Mouse (Mus musculus): ENCODE measurements at regions not wholly inside any gene's neighbourhood (a gene's known extent, or its start where the extent isn't known, plus 50 kb on each side); places are given as distances from the start of the nearest gene placed in this dataset.
A peak's percentile ranks its signal among the peaks of the same experiment; 100 is the strongest.

DNA sequence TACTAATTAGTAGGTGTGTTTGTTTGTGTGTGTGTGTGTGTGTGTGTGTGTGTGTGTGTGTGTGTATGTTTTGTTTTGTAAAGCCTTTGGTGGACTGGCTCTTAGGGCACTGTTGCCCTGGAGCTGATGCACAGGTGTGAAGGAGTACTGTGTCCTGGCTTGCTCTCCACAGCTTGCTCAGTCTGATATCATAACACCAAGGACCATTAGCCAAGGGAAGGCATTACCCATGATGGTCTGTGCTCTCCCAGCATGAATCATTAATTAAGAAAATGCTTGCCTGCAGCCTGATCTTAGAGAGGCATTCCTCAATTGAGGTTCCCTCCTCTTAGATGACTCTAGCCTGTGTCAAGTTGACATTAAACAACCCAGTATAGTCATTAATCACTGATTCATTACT is 54.7 kb downstream of the Spry2 start:
- no peak for DNase-seq (ENCODE audit: low spot score)

GRCm38 (mm10) chr14:105837533-105837932 is 59.1 kb downstream of the Spry2 start:
- DNase-seq (ENCODE audit: low spot score) = no peak

- no peak for DNase-seq (ENCODE audit: low spot score)
Observed at GRCm38 (mm10) chr14:105830701-105831100, 65.9 kb downstream of the Spry2 start.

- DNase-seq (ENCODE audit: low spot score) = no peak
Observed at GRCm38 (mm10) chr14:105830301-105830700, 66.3 kb downstream of the Spry2 start.

DNA sequence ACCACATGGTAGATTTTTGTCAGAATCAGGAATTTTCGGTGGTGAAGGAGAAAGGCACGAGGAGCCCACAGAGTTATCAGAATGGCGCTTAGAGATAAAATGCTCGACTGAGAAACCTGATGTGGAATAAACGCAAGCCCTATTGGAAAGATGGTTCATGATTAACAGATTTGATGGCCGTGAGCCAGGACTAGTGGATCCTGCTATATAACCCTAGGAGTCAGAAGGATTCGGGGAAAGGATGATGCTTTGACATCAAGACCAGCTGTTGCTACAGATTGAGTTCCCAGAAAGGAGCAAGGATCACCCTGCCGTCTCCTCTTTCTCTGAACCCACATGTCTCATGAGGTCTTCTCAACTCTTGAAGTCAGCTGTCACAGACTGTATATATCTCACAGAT is 73.5 kb downstream of the Spry2 start:
- no peak for DNase-seq (ENCODE audit: low spot score)

DNA sequence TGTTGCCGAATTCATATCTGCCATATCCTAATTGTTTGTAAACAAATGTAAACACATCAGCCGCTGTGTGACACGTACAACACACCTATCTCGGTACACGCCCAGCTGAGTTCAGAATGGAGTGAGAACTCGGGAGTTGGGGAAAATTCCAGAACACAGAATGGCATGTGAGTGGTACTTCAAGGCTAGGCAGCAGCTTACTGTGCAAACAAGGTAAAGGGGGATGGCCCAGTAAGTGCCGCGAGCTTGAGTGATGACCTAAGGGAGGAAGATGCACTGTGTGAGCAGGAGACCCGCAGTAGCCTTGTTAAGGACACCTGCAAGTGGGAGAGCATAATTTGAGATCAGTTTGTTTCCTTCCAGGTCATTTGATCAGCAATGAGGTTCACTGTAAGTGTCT is 74.0 kb downstream of the Spry2 start:
- no peak for DNase-seq (ENCODE audit: low spot score)

- DNase-seq (ENCODE audit: low spot score) = no peak
Observed at GRCm38 (mm10) chr14:105819534-105819933, 77.1 kb downstream of the Spry2 start.

DNA sequence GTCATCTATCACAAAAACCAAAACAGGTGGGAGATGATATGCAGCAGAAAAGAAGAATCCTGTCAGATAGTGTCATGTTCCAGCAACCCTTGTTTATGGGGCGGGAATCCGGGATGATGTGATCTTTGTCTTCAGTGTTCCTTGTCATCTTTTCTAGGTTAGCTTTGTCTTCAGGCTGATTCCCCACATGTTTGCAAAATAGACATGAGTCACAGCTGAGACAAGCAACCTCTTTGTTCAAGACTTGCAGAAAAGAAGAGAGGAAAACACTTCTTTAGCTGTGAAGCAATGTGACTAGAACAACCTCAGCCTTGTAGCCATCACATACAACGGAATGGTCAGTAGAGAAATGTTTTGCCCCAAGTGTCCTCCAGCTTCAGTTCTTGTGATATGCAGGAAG is 77.8 kb downstream of the Spry2 start:
- no peak for DNase-seq (ENCODE audit: low spot score)

DNA sequence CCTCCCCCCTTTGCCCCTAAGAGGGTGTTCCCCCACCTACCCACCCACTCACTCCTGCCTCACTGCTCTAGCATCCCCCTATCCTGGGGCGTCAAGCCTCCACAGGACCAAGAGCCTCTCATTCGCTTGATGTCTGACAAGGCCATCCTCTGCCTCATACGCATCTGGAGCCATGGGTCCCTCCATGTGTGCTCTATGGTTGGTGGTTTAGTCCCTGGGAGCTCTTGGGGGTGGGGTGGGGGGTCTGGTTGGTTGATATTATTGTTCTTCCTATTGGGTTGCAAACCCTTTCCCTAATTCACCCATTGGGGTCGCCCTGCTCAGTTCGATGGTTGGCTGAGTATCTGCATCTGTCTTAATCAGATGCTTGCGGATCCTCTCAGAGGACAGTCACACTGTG is 79.1 kb downstream of the Spry2 start:
- DNase-seq (ENCODE audit: low spot score) = no peak

DNA sequence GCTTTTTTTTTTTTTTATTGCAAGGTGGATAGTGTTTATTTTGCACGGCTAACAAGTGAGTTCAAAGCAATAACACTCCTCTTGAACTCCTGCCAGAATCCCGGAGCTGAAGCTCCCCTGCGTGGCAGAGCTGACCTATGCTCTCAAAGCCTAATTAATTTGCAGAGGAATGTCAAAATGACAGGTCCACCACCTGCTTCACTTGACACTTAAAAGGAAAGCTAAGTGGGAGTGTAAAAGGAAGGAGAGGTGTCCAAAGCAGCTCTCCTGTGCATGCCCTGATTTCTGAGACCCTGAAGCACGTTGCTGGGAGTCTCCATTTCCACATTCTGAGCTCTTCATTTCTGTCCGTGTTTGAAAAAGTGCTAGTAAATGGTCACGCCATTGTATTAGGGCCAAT is 80.8 kb downstream of the Spry2 start:
- no peak for DNase-seq (ENCODE audit: low spot score)

DNA sequence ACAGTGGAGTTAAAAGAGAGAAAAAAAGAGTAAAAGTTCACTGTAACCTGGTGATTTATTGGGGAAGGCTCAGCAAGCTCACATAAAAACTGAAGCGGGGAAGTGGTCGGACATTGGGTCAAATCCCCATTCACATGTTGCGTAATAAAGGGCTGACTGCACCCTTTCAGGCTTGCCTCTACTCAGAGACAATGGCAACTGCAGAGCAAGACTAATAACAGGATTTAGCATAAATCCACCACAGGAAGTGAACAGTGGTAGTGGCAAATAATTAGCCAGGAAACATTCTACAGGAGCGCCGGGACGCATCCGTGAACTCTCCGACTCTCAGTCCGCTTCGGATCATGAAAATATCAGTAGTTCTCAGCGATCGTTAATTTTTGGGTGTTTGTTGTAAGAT is 81.3 kb downstream of the Spry2 start:
- DNase-seq (ENCODE audit: low spot score) = no peak

DNA sequence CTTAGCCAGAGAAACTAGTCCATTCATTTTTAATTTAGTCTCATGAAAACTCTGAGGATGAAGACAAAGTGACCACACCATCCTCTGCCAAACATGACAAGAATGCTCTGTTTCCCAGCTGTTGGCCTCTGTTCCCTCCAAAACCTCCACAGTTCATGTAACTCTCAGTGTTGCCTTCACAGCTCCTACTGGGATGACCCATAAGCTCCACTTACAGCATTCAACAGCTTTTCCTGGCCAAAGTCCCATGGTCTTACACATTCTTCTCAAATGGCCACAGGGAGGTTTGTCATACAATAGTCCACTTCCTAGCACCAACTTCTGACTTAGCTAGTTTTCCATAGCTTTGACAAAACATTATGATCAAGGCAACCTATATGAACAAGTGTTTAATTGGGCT is 83.0 kb downstream of the Spry2 start:
- no peak for DNase-seq (ENCODE audit: low spot score)

DNA sequence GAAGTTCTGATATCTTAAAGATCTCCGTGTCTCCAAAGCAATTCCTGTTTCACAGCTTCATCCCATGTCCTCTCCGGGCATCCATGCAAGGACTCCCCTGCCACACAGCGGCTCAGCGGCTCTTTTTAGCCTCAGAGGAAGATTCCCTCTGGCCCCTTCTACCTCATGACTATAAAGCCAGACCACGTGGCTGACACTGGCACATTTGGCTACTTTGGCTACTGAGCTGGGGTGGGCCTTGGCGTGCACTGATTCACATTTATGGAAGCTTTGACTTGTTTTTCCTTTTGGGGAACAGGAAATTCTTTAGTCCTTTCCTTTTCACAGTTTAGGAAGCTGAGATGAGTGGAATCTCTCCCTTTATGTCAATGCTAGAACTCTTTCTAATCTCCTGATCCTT is 83.5 kb downstream of the Spry2 start:
- no peak for DNase-seq (ENCODE audit: low spot score)

DNA sequence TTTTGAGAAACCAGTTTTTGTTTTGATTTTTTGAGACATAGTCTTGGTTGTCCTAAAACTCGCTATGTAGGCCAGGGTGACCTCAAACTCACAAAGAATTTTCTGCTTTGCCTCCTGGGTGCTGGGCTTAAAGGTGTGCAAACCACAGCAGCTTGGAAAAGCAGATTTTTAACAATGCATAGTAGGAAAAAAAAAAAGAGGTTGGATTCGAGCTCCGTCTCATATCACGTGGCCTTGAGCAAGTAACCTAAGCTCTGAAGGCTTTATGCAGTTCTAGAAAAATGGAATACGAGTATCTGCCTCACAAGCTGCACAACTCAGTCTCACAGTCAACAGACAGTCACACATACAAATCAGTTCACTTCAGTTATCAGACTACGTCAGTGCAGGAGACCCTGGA is 90.9 kb downstream of the Spry2 start:
- DNase-seq (ENCODE audit: low spot score) = no peak

- DNase-seq (ENCODE audit: low spot score) = no peak
Observed at GRCm38 (mm10) chr14:105805362-105805761, 91.3 kb downstream of the Spry2 start.

GRCm38 (mm10) chr14:105804761-105805160 is 91.9 kb downstream of the Spry2 start:
- DNase-seq (ENCODE audit: low spot score) = no peak

DNA sequence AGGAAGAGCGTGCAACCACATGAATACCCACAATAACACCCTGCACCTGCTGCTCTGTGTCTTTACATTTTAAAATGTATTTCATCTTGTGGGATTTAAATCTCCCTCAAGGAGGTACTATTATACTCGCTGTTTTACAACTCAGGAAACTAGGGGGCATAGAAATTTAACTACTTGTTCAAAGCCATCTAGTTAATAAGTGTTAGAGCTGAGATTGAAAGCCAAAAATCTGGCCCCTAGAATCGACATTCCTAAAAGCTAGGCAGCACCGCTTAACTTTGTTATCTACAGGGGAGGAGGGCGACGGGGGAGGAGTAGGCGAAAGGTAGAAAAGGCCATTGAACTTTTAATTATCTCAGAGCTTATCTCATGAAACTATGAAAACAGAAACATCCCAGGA is 93.3 kb downstream of the Spry2 start:
- DNase-seq (ENCODE audit: low spot score) = no peak

- DNase-seq (ENCODE audit: low spot score) = peak; percentile 61
Observed at GRCm38 (mm10) chr14:105802529-105803280, 93.9 kb downstream of the Spry2 start.

DNA sequence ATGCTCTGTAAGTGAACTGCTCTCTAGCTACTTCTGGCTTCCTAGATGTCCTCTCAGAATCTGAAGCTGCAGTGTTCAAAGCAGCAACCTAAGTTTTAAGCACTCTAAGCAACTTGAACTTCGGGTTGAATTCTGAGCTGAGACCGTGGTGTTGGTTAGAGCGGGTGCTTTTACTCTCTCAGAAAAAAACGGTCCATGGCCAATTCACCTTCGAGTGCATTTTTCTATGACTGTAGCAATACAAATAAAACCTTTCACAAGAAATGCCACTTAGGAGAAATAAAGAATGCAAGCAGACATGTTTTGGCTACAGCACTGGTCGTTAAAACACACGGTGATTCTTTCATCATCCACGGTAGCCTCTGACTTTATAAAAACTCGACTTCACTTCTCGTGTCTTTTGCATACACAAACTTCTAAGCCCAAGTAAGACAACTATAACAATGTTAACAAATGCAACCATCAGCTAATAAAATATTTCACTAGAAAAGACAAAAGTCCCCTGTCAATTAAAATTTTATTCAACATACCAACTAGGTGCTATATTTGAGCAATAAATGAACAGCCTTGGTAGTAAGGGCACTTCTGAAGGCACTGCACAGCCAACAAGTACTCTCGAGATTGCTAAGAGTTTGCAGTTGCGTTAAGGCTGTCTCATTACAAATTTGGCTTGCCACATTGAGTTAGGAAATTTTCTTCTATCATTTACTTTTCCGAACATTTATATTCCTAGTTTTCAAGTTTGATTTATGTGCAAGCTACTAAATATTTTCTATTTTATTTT is 96.3 kb downstream of the Spry2 start:
- no peak for DNase-seq (ENCODE audit: low spot score)

DNA sequence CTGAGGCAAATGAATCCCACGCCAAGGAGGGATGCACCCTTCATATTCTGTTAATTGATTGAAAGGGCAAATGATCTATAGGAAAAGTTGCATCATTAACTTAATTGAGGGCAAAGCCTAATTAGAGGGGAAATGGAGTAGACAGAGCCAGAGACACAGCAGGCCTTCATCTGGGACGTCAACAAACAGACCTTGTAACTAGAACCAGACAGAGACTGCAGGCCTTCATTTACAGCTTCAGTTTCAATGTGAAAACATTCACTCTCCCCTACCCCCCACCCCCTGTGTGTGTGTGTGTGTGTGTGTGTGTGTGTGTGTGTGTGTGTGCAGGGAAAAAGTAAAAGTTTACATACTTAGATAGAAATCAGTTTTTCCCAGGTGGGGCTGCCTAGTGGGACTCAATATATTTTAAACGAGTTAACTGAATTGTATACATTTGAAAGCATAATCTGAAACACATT is 97.2 kb downstream of the Spry2 start:
- DNase-seq (ENCODE audit: low spot score) = no peak

- no peak for DNase-seq (ENCODE audit: low spot score)
Observed at GRCm38 (mm10) chr14:105793010-105793702, 103.5 kb downstream of the Spry2 start.

DNA sequence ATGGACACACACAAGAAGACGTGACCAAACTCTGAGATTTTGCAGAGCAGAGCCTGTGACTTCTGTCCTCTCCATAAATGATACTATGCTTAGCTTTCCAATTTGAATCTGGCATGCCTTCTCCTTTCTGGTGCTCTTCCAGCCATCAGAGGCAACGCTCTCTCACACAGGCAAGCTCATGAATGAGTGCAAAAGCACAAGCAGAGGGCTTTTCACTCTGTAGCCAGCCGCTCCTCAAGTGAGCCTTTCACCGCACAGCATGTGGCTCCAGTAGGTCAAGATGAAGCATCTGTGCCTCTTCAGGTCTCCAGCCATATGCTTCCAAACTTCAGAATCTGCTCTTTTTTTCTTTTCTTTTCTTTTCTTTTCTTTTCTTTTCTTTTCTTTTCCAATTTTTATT is 106.2 kb downstream of the Spry2 start:
- DNase-seq (ENCODE audit: low spot score) = no peak

- DNase-seq (ENCODE audit: low spot score) = no peak
Observed at GRCm38 (mm10) chr14:105783428-105783827, 113.2 kb downstream of the Spry2 start.

Data from urinary bladder, postnatal 14 days (tissue).